Mouse (Mus musculus): Measurements from ENCODE around the gene Mllt11.
A peak's percentile ranks its signal among the peaks of the same experiment; 100 is the strongest.

Gene Mllt11

DNA sequence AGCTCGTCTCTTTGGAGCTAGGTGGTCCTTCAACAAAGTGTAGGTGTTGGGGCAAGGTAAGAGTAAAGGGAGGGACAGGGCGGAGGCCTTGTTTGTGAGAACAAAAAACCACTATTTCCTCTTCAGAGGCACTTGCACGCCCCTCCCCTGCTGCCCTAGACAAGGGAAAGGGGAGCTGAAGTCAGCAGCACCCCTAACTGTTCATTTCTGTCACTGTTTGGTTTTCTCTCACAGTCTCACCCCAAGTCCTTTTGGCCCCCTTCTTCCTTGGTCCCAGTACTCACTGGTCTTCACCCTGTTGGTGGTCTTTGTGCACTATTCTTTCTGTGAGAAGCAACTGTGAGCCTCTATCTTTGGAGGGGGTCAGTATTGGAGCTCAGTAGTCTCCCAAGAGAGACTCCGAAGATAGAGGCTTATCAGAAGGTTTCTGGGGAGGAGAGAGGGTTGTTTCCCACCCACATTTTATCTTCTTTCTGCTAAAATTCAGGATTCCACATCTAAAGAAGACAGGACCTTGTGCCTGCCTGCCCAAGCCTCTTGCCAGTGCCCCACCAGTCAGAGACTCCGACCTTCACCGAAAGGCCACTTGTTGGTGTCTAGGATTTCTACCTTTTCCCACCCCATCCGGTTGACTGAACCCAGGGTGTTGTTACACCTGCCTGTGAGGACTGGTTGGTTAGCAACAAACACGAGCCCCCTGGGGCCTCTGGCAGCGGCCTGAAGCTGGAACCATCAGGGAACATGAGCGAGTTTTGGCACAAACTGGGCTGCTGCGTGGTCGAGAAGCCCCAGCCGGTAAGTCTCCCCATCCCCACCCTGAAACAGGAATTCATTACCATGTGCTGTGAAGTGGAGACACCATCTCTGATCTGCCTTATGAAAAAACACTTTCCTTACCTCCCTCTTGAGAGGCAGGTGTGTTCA lies at the start of gene Mllt11:
Gene Mllt11, minus strand, starts transcription at position 874 of the 924 bp plus-strand sequence.
- DNase-seq (ENCODE audit: low read depth, low spot score): peak; percentile 32

DNA sequence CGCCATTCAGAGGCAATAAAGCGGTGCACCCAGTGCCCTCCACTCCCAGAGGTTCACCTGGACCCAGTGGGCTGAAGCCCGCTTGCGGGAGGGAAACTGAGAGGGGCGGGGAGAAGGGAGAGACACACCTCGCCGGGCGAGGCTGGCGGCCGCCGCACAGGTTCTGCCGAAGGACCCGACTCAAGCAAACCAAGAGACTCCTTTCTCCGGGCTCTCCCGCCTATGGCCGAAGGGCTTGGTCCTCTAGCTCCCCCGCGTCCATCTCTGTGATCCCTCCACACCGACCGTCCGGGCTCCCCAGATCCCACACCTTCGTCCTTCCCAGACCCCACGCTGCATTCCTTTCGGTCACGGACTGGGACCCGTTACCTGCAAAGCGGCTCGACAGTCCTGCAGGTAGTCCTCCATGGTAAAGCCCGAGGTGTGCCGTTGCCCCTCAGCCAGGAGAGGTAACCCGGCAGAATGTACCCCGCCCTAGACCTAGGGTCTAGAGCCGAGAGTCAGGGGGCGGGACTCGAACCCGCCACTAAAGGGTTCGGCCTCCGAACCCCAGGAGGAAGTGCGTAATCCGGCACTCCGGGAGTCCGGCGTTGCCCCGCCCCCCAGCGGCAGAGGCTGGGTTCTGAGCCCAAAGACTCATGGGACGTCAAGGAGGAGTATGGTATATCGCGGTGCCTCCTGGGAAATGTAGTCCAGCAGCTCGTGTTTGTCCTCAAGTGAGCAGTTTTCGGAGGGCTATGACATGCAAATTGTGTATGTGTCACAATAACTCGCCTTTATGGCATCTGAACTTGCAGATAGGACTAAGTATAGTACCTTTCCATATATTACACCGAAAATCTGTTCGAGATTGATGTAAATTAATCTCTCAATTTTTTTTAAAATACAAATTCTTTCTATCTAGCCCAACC lies 49.5 kb upstream of the Mllt11 start, which contains the start of the genes Mindy1 and Prune1:
Gene Mindy1, plus strand, starts transcription at position 130 of the 911 bp plus-strand sequence.
Gene Prune1, minus strand, starts transcription at position 861 of the 911 bp plus-strand sequence.
- peak; percentile 98 for DNase-seq (ENCODE audit: low read depth, low spot score)

DNA sequence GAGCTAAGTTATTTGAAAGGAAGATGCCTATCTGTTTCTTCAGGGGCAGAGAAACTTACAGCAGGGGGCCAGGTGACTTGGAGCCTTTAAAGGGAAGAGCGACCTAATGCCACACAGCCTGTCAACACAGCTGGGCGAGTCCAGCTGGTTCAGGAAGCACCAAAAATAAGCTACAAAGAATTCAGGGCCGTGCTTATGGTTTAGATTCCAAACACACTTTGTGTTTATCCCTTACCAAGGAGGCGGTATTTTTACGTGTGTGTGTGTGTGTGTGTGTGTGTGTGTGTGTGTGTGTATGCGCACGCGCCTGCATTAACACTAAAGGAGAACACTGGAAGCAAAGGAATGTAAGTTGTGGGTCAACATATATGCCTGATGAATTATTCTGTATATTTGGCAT lies 48.8 kb upstream of the Mllt11 start:
- DNase-seq (ENCODE audit: low read depth, low spot score): no peak

DNA sequence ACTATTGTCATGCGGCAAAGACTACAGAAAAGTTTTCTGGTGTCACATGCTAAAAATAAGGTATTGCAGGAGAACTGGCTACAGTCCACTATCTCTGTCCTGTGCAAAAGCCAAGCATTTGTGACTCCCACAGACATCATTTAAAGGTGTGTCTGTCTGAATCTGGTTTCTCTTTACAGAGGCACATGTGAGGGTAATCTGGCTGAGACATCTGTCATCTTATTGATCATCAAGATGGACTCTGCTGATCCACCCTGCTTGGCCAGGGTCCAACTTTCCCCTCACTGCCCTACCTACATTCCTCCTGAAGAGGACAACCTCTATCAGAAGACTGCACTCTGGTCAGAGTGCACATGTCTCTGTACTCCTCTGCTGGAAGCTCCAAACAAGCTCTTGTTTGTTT lies 45.2 kb upstream of the Mllt11 start:
- DNase-seq (ENCODE audit: low read depth, low spot score): peak; percentile 72

DNA sequence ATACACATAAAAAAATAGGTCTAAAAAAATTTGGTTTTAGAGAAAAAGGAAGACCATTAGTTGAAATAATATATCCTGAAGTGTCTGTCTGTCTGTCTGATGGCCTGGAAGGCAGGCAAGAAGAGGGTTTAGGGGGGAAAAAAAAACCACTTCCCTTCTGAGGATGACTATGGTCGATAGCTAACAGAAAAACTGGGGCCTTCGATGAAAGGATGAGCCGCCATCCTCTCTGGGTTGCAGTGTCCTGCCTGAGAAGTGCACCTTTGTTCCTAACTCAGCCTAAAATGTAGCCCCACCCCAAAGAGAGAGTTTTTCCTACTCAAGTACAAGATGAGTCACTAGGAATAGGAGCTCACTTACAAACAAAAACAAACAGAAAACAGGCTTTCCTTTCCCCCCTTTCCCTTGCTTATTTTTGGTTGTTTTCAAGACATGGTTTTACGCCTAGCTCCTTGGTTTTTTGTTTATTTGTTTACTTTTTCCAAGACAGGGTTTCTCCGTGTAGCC lies 44.5 kb upstream of the Mllt11 start:
- DNase-seq (ENCODE audit: low read depth, low spot score): peak; percentile 50

GRCm38 (mm10) chr3:95275161-95275560 lies 43.2 kb upstream of the Mllt11 start:
- DNase-seq (ENCODE audit: low read depth, low spot score): peak; percentile 32

DNA sequence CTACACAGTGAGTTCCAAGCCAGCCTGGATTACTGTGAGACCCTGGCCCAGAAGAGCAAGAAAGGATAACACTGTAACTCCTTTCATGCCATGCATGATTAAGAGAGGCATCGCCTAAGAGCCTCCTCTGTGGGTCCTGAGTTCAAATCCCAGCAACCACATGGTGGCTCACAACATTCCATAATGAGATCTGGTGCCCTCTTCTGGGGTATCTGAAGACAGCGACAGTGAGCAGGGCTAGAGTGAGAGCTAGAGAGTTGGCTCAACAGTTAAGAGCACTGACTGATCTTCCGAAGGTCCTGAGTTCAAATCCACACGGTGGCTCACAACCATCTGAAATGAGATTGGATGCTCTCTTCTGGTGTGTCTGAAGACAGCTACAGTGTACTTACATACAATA lies 42.5 kb upstream of the Mllt11 start:
- DNase-seq (ENCODE audit: low read depth, low spot score): peak; percentile 34

DNA sequence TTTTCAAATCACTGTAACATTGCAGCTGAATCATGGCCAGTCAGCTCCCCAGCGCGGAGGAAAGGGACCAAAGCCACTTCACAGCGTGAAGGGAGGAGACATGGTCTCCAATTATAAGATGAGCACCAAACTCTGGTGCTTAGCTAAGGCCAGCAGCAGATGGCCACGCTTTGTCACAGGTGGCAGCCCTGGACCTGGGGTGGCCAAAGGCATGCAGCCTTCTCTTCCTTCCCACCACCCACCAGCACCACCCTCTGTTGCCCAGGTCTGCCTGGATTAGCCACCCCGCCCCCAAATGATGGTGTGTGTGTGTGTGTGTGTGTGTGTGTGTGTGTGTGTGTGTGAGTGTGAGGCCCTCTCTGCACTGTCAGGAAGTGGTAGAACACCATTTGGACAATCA lies 41.5 kb upstream of the Mllt11 start:
- no peak for DNase-seq (ENCODE audit: low read depth, low spot score)

GRCm38 (mm10) chr3:95270766-95271364 lies 38.9 kb upstream of the Mllt11 start:
- DNase-seq (ENCODE audit: low read depth, low spot score): peak; percentile 97

DNA sequence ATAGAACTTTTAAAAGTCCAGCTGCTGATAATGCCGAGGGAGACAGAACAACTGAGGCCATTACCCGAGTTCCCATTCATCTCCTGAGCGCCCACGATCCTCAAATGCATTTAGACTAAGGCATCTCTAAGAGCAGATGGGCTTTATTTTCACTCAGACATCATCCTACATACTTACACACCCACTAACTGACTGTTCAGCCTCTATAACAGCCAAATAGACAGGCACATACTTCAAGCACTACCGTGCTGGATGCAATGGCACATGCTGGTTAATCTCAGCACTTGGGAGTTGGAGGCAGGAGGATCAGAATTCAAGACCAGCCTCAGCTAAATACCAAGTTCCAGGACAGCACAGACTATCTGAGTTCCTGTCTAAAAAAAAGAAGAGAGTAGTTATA lies 37.8 kb upstream of the Mllt11 start:
- DNase-seq (ENCODE audit: low read depth, low spot score): no peak

DNA sequence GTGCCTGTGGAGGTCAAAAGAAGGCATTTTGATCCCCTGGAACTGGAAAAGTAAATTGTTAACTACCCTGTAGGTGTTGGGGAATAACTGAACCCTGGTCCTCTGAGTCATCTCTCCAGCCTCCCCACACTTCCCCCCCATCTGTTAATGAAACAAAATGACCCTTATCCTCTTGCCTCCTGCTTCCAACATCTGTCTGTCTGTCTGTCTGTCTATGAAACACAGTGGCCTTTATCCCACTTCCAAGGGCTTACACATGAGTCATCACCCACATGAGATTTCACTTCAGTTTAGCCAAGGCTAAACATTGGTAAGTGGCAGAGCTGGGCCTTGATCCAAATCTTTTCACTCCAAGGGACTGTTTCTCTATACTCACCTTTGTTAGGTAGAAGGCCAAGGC lies 35.9 kb upstream of the Mllt11 start:
- no peak for DNase-seq (ENCODE audit: low read depth, low spot score)

- DNase-seq (ENCODE audit: low read depth, low spot score): no peak
Observed at GRCm38 (mm10) chr3:95266052-95266451, 34.1 kb upstream of the Mllt11 start.

DNA sequence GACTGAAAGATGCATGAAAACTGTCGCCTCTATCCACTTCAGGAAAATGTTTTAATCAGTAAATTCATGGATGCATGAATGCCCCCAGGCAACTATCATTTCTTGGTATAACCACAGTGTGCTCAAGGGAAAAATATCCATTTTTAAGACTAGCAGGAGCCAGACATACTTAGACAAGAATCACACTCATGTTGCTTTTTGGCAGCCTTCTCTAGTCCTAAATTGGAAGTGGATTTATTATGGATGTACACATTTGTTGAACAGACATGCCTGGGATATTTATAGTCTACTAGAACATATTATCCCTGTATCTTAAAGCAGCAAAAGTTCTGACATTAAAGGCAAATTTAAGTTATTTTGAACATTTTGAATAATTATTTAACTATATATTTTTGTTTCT lies 32.8 kb upstream of the Mllt11 start:
- DNase-seq (ENCODE audit: low read depth, low spot score): no peak

GRCm38 (mm10) chr3:95263089-95263739 lies 31.2 kb upstream of the Mllt11 start:
- peak; percentile 89 for DNase-seq (ENCODE audit: low read depth, low spot score)

DNA sequence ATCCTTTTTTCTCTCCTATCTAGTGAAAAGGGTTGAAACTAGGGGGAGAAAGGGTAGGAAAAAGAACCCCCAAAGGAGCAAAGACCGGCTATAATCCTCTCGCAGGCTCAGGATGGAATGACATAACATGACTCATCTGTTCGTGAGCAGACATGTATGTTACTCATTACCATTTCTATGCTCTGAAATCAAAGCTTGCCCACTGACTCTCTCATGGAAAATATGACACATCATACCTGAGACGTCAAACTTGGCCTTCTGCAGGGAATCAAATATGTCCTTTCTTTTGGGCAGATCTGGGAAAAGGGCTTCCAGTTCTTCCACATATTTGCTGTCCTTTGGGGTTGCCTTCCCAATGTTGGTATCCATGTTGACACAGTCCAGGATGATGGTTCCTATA lies 30.0 kb upstream of the Mllt11 start:
- DNase-seq (ENCODE audit: low read depth, low spot score): no peak

GRCm38 (mm10) chr3:95256931-95257330 lies 25.0 kb upstream of the Mllt11 start:
- no peak for DNase-seq (ENCODE audit: low read depth, low spot score)

DNA sequence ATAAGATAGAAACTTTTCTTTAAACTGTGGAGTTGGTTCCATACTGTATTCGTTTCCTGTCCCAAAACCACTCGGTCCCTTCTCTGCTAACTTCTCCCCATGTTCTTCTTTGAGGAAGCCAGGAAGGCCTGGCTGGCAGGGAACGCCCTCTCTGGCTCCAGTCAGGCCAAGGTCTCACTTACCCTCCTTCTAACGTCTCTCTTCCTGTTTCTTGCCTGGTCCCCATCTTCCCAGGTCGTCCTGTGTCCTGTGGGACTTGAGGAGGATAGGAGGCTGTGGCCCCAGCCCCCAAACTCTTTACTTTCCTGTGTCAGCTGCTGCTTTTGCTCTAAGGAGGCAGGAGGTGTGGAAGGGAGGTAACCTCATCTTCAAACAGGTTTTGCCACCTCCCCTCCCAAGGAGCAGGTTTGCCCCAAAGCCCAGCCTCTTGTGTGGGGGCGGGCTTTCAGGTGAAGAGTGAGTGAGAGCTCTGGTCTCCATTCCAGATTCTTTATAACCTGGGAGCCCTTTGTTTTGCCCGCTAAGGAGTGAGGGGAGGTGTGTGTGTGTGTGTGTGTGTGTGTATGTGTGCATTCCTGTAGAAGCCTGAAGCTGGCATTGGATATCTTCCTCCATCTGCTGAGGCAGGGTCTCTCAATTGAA lies 18.9 kb upstream of the Mllt11 start, which contains the start of gene Bnipl:
Gene Bnipl, minus strand, starts transcription at position 411 of the 642 bp plus-strand sequence.
- peak; percentile 35 for DNase-seq (ENCODE audit: low read depth, low spot score)

- DNase-seq (ENCODE audit: low read depth, low spot score): no peak
Observed at GRCm38 (mm10) chr3:95250361-95250760, 18.4 kb upstream of the Mllt11 start.

DNA sequence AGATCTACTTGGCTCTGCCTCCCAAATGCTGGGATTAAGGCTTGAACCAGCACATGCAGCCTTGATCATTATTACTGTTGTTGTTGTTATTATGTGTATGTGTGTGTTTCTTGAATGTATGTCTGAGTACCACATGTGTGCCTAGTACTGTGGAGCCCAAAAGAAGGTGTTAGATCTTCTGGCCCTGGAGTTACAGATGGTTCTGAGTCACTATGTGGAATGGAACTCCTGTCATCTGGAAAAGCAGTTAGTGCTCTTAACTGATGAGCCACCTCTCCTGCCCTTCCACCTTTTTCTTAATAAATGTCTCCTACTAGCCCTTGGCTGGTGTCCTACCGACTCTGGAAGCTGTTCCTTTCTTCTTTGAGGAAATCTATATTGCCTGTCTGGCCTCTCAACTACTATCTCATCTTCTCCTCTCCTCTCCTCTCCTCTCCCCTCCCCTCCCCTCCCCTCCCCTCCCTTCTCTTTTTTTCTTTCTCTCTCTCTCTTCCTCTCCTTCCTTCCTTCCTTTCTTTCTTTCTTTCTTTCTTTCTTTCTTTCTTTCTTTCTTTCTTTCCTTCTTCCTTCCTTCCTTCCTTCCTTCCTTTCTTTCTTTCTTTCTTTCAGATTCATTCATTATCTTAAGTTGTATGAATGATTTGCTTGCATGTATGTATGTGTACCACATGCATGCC lies 15.8 kb upstream of the Mllt11 start:
- DNase-seq (ENCODE audit: low read depth, low spot score): no peak

Data from R1 (cell line).